Mouse (Mus musculus) mouse trophoblast stem cell (cell line): ENCODE results near the gene Crybg1.

ENCODE experiments used
- in situ Hi-C, 2 experiments: fragments of 300-500 bp; cut with MseI, MboI; formaldehyde crosslinking; loops; 2 replicates in 1 of 2; 3 replicates in 1 of 2; pipeline ENCODE4 v1.15.1; 2025

The Crybg1 gene

GRCm38 (mm10) chr10:44148337-44149317 is at the start of gene Crybg1:
Gene Crybg1 (minus strand): TSS chr10:44148853.
- in situ Hi-C loops: no loop called here

DNA sequence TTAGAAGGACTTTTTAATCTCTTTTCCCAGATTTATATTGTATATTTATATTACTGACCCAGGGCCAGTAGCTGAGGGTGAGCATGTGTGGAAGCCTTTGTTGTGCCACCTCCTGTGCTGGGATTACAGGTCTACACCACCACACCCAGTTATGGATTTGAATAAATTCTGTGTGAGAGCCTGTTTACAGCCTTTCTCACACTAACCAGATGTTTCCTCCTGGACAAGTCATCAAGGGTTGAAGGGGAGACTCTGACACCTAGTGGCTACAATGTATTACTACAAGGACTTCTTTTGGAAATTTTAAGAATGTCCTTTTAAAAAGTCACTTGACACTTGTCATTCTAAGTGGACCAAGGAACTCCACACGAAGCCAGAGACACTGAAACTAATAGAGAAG is 28.7 kb upstream of the Crybg1 start:
- in situ Hi-C loops: no loop called here

- in situ Hi-C loops: no loop called here
These were observed 27.9 kb upstream of the Crybg1 start for GRCm38 (mm10) chr10:44176548-44176947.

DNA sequence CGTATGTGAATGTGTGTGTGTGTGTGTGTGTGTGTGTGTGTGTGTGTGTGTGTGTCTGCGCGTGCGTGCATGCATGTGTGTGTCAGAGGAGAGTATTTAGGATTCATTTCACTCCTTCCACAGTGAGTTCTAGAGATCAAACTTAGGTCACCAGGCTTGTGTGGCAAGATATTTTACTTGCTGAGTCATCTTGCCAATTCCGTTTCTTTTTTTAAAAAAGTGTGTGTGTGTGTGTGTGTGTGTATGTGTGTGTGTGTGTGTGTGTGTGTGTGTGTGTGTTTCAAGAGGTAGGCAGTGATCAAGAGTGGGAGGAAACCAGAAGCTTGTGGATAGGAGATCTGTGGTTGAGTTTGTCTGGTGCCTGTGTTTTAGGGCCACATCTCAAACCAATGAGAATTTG is 27.5 kb upstream of the Crybg1 start:
- in situ Hi-C loops: no loop called here

DNA sequence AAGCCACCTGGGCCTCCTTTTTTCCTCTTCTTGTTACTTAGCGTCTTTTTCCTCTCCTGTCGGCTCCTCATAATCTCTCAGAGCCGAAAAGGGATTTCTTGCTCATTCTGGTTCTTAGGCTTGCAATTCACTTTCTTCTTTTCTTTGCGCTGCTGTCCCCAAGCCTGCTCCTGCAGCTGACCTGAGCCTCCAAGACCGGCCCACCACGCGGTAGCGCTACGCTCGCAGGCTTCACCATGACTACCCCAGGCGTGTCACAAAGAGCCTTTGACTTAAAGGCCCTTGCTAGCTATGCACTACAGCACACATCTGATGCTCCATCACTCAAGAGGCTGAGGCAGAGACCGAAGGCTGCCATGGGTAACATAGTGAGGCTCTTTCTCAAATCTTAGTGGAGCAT is 21.5 kb upstream of the Crybg1 start:
- in situ Hi-C loops: no loop called here

- in situ Hi-C loops: no loop called here
These were observed 18.4 kb upstream of the Crybg1 start for GRCm38 (mm10) chr10:44167061-44167460.

- in situ Hi-C loops: no loop called here
These were observed 15.8 kb upstream of the Crybg1 start for GRCm38 (mm10) chr10:44164258-44164975.

GRCm38 (mm10) chr10:44163028-44163427 is 14.4 kb upstream of the Crybg1 start:
- in situ Hi-C loops: no loop called here

DNA sequence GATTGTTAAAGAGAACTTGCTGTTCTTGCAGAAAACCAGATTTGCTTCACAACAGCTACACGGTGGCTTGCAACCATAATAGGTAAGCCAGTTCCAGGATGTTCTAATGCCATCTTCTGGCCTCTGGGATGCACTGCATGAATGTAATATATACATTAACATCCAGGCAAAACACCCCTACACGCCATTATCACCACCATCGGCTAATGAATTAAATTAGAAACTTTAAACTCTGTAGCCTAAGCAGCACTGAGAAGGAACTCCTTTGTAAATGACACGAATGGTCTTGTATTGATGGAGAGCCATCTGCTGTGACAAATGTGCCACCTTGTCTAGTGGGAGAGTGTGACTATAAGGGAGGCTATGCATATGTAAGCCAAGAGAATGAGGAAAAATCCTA is 11.5 kb upstream of the Crybg1 start:
- in situ Hi-C loops: no loop called here

DNA sequence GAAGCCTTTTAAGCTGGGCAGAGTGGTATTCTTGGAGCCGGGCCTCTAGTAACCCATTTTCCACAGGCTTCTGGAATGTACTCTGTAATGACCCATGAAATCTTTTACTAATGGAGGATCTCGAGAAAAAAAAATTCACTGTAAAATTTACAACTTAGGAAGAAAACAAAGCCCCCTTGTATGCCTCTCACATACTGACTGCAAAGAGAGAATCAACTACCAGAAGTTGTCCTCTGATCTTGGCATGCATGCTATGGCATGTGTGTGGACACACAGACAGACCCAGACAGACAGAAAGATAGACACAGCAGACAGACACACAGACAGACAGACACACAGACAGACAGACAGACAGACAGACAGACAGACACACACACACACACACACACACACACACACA is 8.8 kb upstream of the Crybg1 start:
- in situ Hi-C loops: loop anchor here in 1 of 2 experiments (10.0 kb wide), 1 partner anchor 203 kb away; no protein-coding TSS in a partner anchor

DNA sequence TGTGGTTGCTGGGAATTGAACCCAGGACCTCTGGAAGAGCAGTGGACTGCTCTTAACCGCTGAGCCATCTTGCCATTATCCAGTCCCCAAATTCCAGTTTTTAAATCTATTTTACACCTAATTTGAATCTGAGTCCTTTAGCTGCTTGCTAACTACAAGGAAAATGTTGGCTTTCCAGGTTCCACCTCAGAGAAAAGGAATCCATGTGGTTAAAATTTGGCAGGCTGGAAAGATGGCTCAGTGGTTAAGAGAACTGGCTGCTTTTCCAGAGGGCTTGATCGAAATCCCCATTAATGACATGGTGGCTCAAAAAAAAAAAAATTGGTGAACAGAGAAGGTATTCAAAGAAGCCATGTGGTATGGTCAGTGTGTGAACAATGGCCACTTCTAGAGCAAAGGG is 1.8 kb upstream of the Crybg1 start:
- in situ Hi-C loops: loop anchor here in 1 of 2 experiments (10.0 kb wide), 1 partner anchor 196 kb away; no protein-coding TSS in a partner anchor

GRCm38 (mm10) chr10:44143401-44143800 is 5.3 kb downstream of the Crybg1 start:
- in situ Hi-C loops: no loop called here

- in situ Hi-C loops: no loop called here
These were observed 10.4 kb downstream of the Crybg1 start for GRCm38 (mm10) chr10:44138137-44138855.

DNA sequence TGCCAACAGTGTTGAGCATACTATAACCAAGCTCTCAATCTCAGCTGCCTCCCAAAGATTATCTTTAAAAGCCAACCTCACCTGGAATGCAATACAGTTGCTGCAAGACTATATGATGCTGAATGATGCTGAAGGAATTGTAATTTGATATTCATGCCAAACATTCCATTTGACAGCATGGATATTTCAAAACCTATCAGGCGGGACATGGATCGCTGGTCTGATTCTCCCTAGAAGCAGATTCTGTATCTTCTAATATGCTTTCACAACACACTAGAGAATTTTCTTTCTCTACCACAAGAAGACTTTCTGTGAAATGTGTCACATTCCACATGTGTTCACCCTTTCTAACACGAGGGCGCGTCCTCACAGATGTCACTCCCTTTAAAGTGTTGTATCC is 22.6 kb downstream of the Crybg1 start:
- in situ Hi-C loops: no loop called here

- in situ Hi-C loops: no loop called here
These were observed 24.2 kb downstream of the Crybg1 start for GRCm38 (mm10) chr10:44124400-44124933.

DNA sequence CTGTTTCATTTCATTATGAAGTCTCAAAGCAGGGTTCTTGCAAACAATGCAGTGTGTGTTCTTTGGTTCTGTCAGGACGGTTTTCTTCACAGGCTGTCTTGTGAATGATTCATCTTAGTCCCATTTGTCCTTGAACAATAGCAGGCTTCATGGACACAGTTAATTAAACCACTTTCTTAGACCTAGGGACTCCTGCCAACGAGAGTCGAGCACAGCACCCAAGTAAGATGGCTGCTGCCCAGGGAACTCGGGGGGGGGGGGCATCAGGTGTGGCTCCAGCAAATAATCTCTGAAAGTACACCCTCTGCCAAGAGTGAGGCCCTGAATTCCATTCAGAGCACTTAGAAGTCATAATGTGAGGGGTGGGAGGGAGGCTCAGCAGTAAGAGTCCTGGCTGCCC is 30.0 kb downstream of the Crybg1 start:
- in situ Hi-C loops: no loop called here

GRCm38 (mm10) chr10:44116796-44117195 is 31.9 kb downstream of the Crybg1 start:
- in situ Hi-C loops: no loop called here

- in situ Hi-C loops: no loop called here
These were observed 34.0 kb downstream of the Crybg1 start for GRCm38 (mm10) chr10:44114611-44115010.

DNA sequence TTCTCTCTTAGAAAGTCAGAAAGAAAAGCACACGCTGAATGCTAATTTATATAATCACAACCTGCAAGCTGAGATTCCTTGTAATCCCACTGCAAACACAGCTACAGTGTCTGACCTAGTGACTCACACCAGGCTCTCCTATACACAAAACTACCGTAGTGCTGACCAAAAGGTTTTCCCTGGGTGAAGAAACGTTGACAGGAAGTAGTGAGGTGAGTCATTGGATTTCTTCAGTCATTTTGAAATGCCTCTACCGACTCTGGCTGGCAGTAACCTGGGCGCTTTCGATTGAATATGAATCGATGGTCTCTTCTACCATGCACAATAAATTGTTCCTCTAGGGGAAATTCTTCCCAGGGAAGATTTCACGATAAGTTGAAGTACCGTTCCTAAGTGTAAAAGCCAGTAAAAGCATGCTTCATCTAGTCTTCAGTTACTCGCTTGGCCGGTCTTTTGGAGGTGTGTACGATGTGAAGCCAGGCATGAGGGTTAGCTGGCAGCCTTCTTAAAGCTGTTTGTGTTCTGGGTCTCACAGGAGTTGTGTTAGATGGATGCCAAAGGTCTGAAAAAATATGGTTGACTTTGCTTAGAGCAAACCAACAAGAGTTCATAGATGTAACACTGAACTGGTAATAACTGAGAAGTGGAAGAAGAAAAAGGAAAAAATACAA is 36.5 kb downstream of the Crybg1 start:
- in situ Hi-C loops: no loop called here

GRCm38 (mm10) chr10:44111168-44111567 is 37.5 kb downstream of the Crybg1 start:
- in situ Hi-C loops: no loop called here

GRCm38 (mm10) chr10:44110460-44110859 is 38.2 kb downstream of the Crybg1 start:
- in situ Hi-C loops: no loop called here
